Mouse (Mus musculus): Measurements from ENCODE around the gene Tmem270. TPM values are rescaled to one million over a fixed set of nuclear protein-coding genes. Genes with fewer than 3 reads are reported as not detected.

Tmem270 gene
- total and polyA plus RNA-seq, 2 experiments from 2014 or later, result not detected

GRCm38 (mm10) chr5:134861902-134862497 is 44.5 kb downstream of the Tmem270 start:
- Histone ChIP-seq H3K9me3 (ENCODE audit: low read length) (no peaks in the 10 kb centered on the region), H3K27ac (ENCODE audit: low read depth, low read length) (no peak overlapping the region), H3K4me3 (ENCODE audit: low read depth, low read length) (no peak overlapping the region), H3K4me2 (ENCODE audit: low read depth) (no peak overlapping the region), H3K4me1 (ENCODE audit: insufficient read depth) (no peaks in the 10 kb centered on the region), H3K36me3 (ENCODE audit: insufficient read depth) (no peaks in the 10 kb centered on the region), H3K9ac (no peak overlapping the region), H3K27me3 (ENCODE audit: insufficient read depth, low read length) (no peaks in the 10 kb centered on the region)
- no peak for TF ChIP-seq CTCF (IDR thresholded peaks at IDR 0.05; ENCODE audit: low read depth)
- no peak for DNase-seq
- WGBS, result 72% methylated on average over 16 of the region's 16 CpGs
- no peak for ATAC-seq

- Histone ChIP-seq H3K9ac (no peak overlapping the region), H3K36me3 (ENCODE audit: insufficient read depth) (no peaks in the 10 kb centered on the region), H3K27me3 (ENCODE audit: insufficient read depth, low read length) (no peaks in the 10 kb centered on the region), H3K4me3 (ENCODE audit: low read depth, low read length) (no peak overlapping the region), H3K4me1 (ENCODE audit: insufficient read depth) (no peaks in the 10 kb centered on the region), H3K9me3 (ENCODE audit: low read length) (no peaks in the 10 kb centered on the region), H3K27ac (ENCODE audit: low read depth, low read length) (no peak overlapping the region), H3K4me2 (ENCODE audit: low read depth) (no peak overlapping the region)
- 91% methylated on average over 5 of the region's 5 CpGs for WGBS
- DNase-seq (no peak), ATAC-seq (no peak)
- no peak for TF ChIP-seq CTCF (IDR thresholded peaks at IDR 0.05; ENCODE audit: low read depth)
Observed at GRCm38 (mm10) chr5:134859193-134859592, 47.3 kb downstream of the Tmem270 start.

- ATAC-seq (no peak), DNase-seq (no peak)
- Histone ChIP-seq H3K4me2 (ENCODE audit: low read depth) (no peak overlapping the region), H3K27me3 (ENCODE audit: insufficient read depth, low read length) (no peaks in the 10 kb centered on the region), H3K27ac (ENCODE audit: low read depth, low read length) (no peak overlapping the region), H3K36me3 (ENCODE audit: insufficient read depth) (no peaks in the 10 kb centered on the region), H3K4me1 (ENCODE audit: insufficient read depth) (no peaks in the 10 kb centered on the region), H3K4me3 (ENCODE audit: low read depth, low read length) (no peak overlapping the region), H3K9me3 (ENCODE audit: low read length) (no peaks in the 10 kb centered on the region), H3K9ac (no peak overlapping the region)
- no peak for TF ChIP-seq CTCF (IDR thresholded peaks at IDR 0.05; ENCODE audit: low read depth)
- WGBS, result 84% methylated on average over 10 of the region's 10 CpGs
Observed at GRCm38 (mm10) chr5:134858378-134858777, 48.2 kb downstream of the Tmem270 start.

DNA sequence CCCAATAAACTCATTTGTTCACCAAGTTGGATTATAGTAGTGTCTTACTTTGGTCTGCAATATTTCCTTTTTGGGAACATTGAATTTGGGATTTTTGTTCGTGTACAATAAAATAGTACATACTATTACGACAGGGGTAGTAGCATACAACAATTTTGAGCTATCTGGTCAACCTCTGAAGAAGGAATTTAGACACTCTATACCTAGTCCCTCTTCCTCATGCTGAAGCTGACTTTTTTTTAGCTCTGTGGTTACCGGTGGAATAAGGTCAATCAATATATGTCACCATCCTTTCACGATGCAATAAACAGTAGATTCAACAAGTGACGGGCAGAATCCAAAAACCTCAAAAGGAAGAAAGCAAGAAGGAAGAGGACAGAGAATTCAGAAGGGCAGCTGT is 53.7 kb downstream of the Tmem270 start:
- Histone ChIP-seq H3K9ac (no peak overlapping the region), H3K4me1 (ENCODE audit: insufficient read depth) (no peaks in the 10 kb centered on the region), H3K36me3 (ENCODE audit: insufficient read depth) (no peaks in the 10 kb centered on the region), H3K4me3 (ENCODE audit: low read depth, low read length) (no peak overlapping the region), H3K27me3 (ENCODE audit: insufficient read depth, low read length) (no peaks in the 10 kb centered on the region), H3K4me2 (ENCODE audit: low read depth) (no peak overlapping the region), H3K27ac (ENCODE audit: low read depth, low read length) (no peak overlapping the region), H3K9me3 (ENCODE audit: low read length) (no peaks in the 10 kb centered on the region)
- TF ChIP-seq CTCF (IDR thresholded peaks at IDR 0.05; ENCODE audit: low read depth), result no peak
- WGBS, result 97% methylated on average over 5 of the region's 5 CpGs
- DNase-seq (no peak), ATAC-seq (no peak)

Other genes with a start within 250 kb of the Tmem270 start
- 41.3 and 44.5 TPM in 2 replicates for gene Limk1, start 218.1 kb downstream of the Tmem270 start, total RNA-seq (2014; rRNA removed)
- 9.3 and 11.4 TPM in 2 replicates for gene Limk1, start 218.1 kb downstream of the Tmem270 start, polyA plus RNA-seq (2015; fragmentation: Nextera tagmentation; extraction: Ambion mirVana)
- gene Eln, start 159.4 kb downstream of the Tmem270 start, total RNA-seq (2014; rRNA removed), result 21.9 and 45.1 TPM in 2 replicates
- 19.1 and 25.7 TPM in 2 replicates for gene Eln, start 159.4 kb downstream of the Tmem270 start, polyA plus RNA-seq (2015; fragmentation: Nextera tagmentation; extraction: Ambion mirVana)
- gene Cldn13, start 8.8 kb upstream of the Tmem270 start, total RNA-seq (2014; rRNA removed), result not detected in 2 replicates
- not detected in 2 replicates for gene Cldn13, start 8.8 kb upstream of the Tmem270 start, polyA plus RNA-seq (2015; fragmentation: Nextera tagmentation; extraction: Ambion mirVana)
- gene Mettl27, start 25.6 kb upstream of the Tmem270 start, total RNA-seq (2014; rRNA removed), result 4.5 and 10.1 TPM in 2 replicates
- 6.8 and 11.2 TPM in 2 replicates for gene Mettl27, start 25.6 kb upstream of the Tmem270 start, polyA plus RNA-seq (2015; fragmentation: Nextera tagmentation; extraction: Ambion mirVana)
- not detected in 2 replicates for gene Cldn4, start 40.2 kb upstream of the Tmem270 start, total RNA-seq (2014; rRNA removed)
- gene Cldn4, start 40.2 kb upstream of the Tmem270 start, polyA plus RNA-seq (2015; fragmentation: Nextera tagmentation; extraction: Ambion mirVana), result not detected in 2 replicates
- gene Cldn3, start 79.5 kb upstream of the Tmem270 start, total RNA-seq (2014; rRNA removed), result 5.5 and 8.8 TPM in 2 replicates
- gene Cldn3, start 79.5 kb upstream of the Tmem270 start, polyA plus RNA-seq (2015; fragmentation: Nextera tagmentation; extraction: Ambion mirVana), result 10.6 and 10.9 TPM in 2 replicates
- 46.3 and 61.1 TPM in 2 replicates for gene Abhd11, start 102.4 kb upstream of the Tmem270 start, total RNA-seq (2014; rRNA removed)
- 86.7 and 91.4 TPM in 2 replicates for gene Abhd11, start 102.4 kb upstream of the Tmem270 start, polyA plus RNA-seq (2015; fragmentation: Nextera tagmentation; extraction: Ambion mirVana)
- 152 and 167 TPM in 2 replicates for gene Stx1a, start 116.7 kb upstream of the Tmem270 start, total RNA-seq (2014; rRNA removed)
- 143 and 171 TPM in 2 replicates for gene Stx1a, start 116.7 kb upstream of the Tmem270 start, polyA plus RNA-seq (2015; fragmentation: Nextera tagmentation; extraction: Ambion mirVana)
- gene Dnajc30, start 157.5 kb upstream of the Tmem270 start, total RNA-seq (2014; rRNA removed), result 11.8 and 14.6 TPM in 2 replicates
- gene Dnajc30, start 157.5 kb upstream of the Tmem270 start, polyA plus RNA-seq (2015; fragmentation: Nextera tagmentation; extraction: Ambion mirVana), result 50.1 and 52.3 TPM in 2 replicates
- 72.1 and 92.3 TPM in 2 replicates for gene Bud23, start 158.2 kb upstream of the Tmem270 start, total RNA-seq (2014; rRNA removed)
- gene Bud23, start 158.2 kb upstream of the Tmem270 start, polyA plus RNA-seq (2015; fragmentation: Nextera tagmentation; extraction: Ambion mirVana), result 68.0 and 69.6 TPM in 2 replicates
- gene Vps37d, start 171.5 kb upstream of the Tmem270 start, total RNA-seq (2014; rRNA removed), result 71.1 and 74.8 TPM in 2 replicates
- 31.1 and 34.2 TPM in 2 replicates for gene Vps37d, start 171.5 kb upstream of the Tmem270 start, polyA plus RNA-seq (2015; fragmentation: Nextera tagmentation; extraction: Ambion mirVana)
- gene Mlxipl, start 183.2 kb upstream of the Tmem270 start, total RNA-seq (2014; rRNA removed), result 0.76 and 0.77 TPM in 2 replicates
- 0.28 and 1.0 TPM in 2 replicates for gene Mlxipl, start 183.2 kb upstream of the Tmem270 start, polyA plus RNA-seq (2015; fragmentation: Nextera tagmentation; extraction: Ambion mirVana)
- 13.5 and 35.2 TPM in 2 replicates for gene Tbl2, start 242.9 kb upstream of the Tmem270 start, total RNA-seq (2014; rRNA removed)
- 9.2 and 12.0 TPM in 2 replicates for gene Tbl2, start 242.9 kb upstream of the Tmem270 start, polyA plus RNA-seq (2015; fragmentation: Nextera tagmentation; extraction: Ambion mirVana)

Measured in forebrain, postnatal 0 days (tissue).